Mouse (Mus musculus) fat pad, adult 2 months (tissue): ENCODE data around the gene Ccl24.
A peak's percentile ranks its signal among the peaks of the same experiment; 100 is the strongest.
"Not testable (repeated sequence)": the region's sequence is repeated elsewhere in the genome, so short reads cannot be mapped to it uniquely, and the experiment has no call there.

ENCODE experiments used
- DNase-seq: peaks from one replicate; pipeline ENCODE4 v3.0.0-alpha.2; 2011; ENCODE audit warnings: low read depth, low spot score; ENCODE audit errors: extremely low read depth

The Ccl24 gene

DNA sequence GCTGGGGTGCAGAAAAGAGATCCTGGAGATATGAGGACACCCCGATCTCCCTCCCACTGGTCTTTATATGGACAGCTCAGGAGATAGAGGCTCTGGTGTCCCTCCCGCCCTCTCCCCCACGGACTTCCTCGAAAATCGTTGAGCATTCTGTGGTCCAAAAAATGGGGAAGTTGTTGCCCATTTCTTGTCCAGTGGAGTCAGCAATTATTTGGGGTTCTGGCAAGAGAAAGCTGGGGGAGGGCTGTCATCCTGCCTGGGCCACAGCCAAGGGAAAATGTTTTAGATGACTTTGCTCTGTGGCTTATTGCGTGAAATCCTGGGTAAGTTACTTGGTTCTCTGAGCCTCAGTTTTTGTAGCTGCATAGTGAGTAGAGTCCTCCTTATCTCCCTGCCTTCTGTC, at the start of gene Ccl24:
Ccl24 (minus strand) TSS at position 44 of the 400 bp plus-strand sequence.
- DNase-seq, result no peak

DNA sequence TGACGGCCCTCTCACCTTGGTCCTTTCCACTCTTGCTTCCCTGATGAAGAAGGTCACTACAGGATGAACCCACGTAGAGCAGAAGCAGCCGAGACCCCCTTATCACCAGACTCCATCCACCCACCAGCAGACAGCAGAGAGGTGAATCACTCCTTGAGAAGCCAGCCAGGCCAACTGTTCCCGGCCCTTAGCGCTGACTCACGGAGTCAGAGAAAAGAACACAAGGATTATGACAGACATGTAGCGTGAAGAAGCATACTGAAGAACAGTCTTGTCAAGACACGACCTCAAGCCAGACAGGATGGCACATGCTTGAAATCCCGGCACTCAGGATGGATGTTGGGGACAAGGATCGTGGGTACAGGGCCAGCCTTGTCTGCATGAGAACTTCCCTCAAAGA, 48.9 kb upstream of the Ccl24 start:
- peak; percentile 78 for DNase-seq

DNA sequence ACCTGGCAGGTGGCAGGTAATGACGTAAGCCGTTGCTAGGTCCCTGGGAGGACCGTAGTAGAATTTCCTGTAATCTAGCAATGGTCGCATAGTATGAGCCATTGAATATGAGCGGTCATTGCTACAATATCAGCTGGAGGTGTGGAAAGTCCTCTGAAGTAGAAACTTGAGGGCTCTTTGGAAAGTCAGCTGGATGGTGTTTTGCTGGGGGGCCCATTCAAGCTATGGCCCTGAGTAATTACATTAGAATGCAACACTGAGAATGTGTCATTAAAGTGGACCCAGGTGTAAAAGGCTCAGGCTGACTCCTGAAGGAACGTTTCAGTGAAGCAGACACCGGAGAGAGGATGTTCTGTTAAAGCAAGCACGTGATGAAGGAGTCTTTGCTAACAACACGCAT, 47.7 kb upstream of the Ccl24 start:
- DNase-seq, result no peak

DNA sequence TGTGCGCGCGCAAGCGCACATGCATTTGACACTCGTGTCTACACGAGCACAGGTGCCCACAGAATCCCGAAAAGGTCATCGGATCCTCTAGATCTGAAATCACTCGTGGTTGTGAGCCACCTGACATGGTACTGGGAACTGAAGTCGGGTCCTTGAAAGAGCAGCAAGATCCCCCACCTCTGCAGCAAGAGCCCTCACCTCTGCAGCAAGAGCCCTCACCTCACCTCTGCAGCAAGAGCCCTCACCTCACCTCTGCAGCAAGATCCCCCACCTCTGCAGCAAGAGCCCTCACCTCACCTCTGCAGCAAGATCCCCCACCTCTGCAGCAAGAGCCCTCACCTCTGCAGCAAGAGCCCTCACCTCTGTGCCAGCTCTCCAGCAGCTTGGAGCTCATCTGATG, 46.9 kb upstream of the Ccl24 start:
- DNase-seq, result not testable (repeated sequence)

DNA sequence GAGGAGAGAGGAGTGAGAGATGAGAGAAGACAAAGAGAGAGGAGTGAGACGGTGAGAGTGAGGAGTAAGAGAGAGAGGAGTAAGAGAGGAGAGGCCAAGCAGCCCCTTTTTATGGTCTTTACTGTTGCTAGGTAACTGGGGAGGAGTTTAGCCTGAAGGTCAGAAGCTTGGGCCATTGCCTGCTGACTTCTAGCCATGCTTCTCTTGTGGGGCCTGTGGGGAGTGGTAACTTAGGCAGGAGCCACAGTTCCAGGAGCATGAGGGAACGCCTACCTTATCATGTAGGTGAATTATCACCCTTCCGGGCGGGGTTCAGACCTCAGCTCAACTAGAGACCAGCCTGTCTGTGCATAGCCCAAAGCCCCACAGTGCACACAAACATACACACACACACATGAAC, 36.9 kb upstream of the Ccl24 start:
- DNase-seq, result no peak

DNA sequence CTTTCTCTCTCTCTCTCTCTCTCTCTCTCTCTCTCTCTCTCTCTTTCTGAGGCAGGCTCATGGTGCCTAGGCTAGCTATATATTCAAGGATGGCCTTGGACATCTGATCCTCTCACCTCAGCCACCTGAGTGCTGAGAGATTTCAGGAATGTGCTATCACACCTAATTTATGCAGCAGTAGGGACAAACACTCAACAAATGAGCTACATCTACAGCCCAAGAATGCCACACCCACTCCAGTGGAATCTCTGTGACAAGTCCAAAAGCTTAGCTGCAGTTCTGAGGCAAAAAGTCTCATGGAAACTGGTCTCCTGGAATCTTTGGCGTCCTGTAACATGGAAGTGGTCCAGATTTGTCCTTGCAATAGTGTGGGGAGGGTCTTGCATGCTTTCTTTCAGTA, 34.7 kb upstream of the Ccl24 start:
- no peak for DNase-seq

DNA sequence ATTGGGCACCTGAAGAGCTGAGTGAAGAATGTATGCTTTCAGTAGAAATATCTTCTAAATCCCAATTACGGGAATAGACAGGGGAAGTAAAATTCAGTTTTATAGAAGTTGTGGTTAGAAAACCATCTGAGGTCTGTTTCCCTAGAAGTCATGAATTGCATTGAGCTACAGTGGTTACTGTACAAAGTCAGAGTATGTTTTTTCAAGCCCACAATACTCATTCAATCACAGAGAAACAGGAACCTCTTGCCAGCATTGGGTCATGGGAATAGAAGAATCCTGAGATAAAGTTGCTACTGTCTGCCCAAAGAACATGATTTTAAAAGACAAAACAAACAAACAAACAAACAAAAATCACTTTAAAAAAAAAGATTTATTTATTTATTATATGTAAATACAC, 33.9 kb upstream of the Ccl24 start:
- not testable (repeated sequence) for DNase-seq

DNA sequence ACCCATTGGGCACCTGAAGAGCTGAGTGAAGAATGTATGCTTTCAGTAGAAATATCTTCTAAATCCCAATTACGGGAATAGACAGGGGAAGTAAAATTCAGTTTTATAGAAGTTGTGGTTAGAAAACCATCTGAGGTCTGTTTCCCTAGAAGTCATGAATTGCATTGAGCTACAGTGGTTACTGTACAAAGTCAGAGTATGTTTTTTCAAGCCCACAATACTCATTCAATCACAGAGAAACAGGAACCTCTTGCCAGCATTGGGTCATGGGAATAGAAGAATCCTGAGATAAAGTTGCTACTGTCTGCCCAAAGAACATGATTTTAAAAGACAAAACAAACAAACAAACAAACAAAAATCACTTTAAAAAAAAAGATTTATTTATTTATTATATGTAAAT, 31.8 kb upstream of the Ccl24 start:
- DNase-seq, result not testable (repeated sequence)

DNA sequence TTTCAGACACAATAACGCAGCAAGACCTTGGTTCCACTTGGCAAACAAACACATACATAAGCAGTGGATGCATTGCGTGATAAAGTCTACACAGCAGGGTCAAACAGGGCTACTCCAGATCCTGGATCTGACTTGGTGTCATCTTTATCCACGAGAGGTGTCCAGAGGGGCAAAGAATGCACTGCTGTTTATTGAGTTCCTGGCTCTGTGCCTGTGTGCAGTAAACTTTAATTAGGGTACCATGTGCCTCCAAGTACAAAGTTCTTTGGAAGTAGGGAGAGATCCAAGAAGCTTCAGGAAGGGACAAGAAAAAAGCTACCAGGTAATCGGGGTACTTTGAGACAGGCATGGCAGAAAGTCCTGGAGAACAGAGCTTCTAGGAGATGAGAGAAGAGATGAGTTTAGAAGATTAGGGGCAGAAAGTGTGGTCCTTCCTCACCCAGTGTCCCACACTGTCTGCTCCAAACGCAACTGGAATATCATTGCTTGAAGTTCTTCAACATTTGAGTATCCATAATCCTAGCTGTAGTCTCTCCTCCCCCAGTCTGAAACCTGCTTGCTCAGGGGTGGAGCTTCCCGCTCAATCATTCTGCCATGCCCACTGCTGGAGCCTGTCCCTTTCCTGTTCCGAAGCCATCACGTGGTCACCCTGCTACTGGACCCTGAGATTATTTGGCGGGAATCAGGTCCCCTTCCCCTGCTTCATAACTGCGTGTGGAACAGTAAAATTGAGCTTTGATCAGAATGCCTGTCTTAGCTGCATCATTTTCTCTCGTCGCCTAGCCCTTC, 17.3 kb upstream of the Ccl24 start:
- no peak for DNase-seq

DNA sequence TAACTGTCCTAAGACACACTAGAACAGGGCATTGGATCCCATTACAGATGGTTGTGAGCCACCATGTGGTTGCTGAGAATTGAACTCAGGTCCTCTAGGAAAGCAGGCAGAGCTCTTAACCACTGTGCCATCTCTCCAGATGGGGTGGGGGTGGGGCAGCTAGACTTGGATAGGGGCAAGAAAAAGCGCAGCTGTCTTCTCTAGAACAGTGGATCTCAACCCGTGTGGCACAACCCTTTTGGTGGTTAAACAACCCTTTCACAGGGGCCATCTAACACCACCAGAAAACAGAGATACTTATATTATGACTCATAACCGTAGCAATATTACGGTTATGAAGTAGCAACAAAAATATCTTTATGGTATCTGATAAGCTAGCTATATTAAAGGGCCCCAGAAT, 14.9 kb upstream of the Ccl24 start:
- DNase-seq, result no peak

DNA sequence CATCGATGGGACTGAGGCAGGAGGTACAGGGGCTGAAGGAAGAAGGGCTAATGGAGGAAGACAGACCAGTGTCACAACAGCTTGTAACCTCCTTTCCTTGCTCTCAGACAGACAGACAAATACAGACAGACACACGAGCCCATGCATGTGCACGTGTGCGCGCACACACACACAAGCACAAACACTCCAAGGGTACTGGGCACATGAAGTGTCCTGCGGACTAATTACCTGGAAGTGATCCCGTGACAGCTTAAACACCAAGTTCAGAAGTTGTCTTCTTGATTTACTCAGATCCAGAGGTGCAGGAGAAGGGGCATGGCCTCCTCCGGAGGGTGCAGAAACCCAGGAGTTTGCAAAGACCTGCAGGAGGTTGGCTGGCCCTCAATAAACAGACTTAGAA, 12.8 kb upstream of the Ccl24 start:
- no peak for DNase-seq

DNA sequence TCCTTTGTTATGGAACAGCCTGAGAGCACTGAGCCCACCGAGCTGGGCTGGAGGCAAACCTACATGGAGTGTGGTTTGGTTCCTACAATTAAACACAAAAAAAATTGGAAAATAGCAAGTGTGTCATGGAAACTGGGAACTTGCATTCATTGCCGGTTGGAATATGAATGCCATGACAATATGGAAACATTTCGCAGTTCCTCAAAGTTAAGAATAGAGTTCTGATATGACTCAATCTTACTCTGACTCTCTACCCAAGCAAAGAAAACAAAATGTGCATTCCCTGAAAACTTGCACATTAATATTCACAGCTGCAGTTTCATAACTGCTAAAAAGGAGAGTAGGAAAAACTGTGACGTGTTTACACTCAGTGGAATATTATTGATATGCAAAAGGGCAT, 9.5 kb upstream of the Ccl24 start:
- DNase-seq, result no peak

DNA sequence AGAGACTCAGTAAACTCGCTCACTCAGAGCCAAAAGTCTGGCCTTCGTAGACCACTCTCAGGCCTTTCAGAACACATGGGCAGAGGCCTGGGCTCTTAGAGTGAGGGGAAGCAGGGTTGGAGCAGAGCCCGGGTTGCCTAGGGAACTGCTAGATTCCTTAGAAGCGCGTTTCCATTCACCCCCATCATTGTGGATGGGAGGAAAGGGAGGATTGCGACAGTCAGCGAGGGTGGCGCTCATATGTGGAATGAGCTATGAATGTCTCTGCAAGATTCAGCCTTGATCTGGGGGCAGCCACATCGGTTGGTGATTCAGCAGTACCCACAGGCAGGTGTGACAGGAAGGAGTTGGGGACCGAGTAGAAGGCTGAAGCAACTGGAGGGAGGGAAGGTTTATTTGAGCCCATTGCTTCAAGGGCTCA, 6.5 kb upstream of the Ccl24 start:
- DNase-seq, result no peak

DNA sequence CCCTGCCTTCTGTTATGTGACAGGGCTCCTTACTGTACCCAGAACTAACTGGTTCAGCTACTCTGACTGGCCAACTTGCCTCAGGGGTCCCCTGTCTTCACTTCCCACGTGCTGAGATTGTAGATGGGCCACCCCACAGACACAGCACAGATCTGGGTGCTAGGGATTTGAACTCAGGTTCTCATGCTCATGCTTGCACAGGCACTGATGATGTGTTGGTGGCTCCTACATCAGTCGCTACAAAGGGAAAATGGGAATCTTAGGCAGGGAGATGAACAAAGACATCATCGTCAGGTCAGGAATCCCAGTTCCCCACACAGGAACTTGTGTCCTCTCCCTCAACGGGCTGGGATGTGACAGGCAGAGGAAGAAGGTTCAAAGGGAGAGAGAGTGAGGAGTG, 3.2 kb upstream of the Ccl24 start:
- no peak for DNase-seq

DNA sequence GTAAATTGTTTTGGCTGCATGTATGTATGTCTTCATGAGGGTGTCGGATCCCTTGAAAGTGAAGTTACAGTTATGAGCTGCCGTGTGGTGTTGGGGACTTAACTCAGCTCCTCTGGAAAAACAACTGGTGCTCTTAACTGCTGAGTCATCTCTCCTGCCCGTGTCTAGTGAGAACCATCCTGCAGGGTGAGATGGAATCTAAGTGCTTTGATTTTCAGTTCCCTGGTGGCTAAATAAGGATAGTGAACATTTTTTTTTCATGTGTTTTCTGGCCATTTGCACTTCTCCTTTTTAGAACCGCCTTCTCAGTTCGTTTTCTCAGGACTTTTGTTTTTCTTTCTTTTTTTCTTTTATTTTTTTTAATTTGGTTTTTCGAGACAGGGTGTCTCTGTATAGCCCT, 4.2 kb downstream of the Ccl24 start:
- DNase-seq, result no peak

DNA sequence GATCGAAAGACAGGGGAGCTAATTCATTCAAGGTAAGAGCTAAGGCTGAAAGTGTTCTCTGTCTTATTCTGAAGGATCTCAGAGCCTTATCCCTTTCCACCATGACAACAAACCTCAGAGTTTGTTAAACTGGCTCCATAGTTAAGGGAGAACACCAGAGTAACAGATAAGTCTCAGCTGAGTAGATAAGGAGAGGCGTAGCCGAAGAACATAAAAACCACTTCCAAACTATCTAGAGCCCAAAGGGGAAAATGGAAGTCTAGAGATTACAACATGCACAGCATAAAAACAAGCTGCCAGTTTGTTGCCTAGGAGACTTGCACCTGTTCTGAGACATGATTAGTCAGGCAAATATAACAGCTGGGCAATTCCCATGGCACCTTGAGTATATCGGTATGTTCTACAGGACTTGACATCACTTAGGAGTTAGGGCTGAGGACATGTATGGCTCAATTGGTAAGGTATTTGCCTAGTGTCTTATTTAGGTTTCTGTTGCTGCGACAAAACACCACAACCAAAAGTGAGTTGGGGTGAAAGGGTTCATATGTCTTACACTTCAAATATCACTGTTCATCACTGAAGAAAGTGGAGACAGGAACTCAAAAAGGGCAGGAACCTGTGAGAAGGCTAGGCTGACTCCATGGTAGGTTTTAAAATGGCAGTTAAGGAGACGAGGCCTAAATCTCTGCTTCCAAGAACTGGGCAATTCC, 5.1 kb downstream of the Ccl24 start:
- DNase-seq, result no peak

DNA sequence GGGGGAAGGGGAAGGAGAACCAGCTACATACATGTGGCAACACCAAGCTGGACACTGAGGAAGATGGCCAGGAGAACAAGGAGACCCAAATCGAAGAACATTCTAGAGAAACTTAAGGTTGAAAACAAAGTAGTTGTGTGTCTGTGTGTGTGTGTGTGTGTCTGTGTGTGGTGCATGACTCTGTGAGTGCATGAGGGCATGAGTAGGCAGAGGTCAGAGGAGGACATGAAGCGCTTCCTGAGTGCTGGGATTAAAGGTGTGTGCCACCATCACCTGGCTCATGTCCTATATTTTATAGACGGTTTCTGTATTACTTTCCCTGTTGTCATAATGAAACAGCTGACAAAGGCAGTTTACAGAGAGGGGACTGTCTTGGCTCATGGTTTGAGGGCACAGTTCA, 9.4 kb downstream of the Ccl24 start, which contains the start of gene Ccl26:
Ccl26 (minus strand) TSS at position 101 of the 400 bp plus-strand sequence.
- DNase-seq, result no peak

DNA sequence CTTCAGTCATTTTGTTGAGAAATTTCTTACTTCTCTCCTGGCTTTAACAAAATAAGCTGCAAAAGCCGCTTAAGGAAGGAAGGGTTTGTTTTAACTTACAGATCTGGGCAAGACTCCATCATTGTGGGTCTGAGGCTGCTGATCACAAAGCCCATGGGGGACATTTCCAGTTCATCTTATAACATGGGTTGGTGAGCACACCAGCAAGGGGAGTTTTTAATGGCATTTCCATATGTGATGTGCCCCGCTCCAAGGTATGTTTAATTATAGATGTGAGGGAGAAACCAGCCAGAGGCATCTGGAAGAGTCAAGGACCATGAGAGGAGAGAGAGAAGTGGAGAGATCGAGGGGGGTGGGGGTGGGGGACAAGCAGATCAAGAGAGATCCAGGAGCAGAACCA, 15.2 kb downstream of the Ccl24 start:
- DNase-seq, result no peak

DNA sequence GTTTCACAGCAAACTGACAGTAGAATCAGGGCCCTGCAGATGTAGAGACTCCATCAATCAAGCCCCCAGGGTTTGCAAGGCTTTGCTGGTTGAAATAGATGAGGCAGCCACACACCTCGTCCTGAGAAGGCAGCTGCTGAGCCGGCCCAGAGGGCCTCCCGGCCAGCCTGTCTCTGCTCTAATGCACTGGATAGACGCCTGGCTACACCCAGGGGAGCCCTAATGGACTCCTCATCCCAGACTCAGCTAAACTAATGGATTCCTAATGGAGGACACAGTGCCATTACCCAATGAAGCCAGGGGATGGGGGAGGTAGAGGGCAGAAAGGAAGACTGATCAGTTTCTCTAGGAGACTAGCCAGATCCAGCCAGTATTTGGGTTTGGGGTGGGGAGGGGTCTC, 15.8 kb downstream of the Ccl24 start:
- no peak for DNase-seq

DNA sequence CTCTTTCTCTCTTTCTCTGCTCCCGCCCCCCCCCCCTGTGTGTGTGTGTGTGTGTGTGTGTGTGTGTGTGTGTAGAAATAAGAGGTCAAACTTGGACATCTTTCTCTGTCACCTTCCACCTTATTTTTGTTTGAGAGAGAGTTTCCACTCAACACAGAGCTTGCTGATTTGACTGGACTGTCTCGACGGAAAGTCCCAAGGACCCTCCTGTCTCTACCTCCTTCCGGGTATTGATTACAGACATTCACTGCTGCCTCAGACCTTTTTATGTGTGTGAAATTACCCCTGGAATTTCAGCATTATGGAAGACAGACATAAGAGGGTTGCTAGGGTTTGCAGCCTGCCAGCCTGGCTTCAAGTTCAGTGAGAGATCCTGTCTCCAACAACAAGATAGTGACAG, 16.6 kb downstream of the Ccl24 start:
- no peak for DNase-seq

DNA sequence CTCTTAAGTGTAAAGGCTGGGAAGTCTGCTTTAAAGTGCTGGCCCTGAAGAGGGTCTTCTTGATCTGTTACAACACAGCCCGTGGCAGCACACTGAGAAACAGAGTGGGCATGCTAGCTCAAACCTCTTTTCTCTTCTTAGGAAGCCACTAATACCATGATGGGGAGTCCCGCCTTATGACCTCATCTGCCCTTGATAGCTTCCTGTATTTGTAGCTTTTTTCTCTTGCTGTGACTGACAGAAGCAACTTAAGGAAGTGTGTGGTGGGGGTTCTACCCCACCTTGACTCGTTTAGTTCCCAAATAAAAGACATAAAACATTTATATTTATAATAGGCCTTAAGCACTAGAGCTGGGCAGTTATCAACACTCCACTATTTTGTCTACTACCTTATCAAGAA, 21.3 kb downstream of the Ccl24 start:
- no peak for DNase-seq

DNA sequence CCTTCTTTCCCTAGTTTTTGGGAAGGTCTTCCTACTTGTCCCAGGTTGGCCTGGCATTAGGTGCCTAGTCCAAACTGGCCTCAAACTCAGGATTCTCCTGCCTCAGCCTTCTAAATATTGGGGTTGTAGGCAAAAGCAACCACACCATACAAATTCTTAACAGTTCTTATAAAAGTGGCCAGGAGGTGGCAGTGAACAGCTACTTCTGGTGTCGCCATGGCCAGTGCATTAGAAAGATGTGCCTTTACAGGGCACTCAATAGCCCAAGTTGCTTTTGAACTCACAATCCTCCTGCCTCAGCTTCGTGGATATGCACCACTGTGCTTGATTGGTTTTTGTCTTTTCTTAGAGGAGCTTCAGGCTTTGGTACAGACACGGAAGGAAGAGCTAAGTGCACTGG, 21.9 kb downstream of the Ccl24 start:
- DNase-seq, result no peak

DNA sequence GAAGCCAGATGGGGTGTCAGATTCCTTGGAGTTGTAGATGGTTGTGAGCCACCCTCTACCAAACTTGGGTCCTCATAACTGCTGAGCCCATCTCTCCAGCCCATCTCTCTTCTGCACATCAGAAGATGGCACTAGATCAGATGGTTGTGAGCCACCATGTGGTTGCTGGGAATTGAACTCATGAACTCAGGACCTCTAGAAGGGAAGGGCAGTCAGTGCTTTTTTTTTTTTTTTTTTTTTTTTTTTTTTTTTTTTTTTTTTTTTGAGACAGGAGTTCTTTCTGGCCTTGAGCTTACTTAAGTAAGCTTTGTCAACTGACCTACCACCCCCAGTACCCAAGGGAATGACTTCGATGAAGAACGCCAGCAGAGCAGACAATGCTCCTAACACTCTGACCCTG, 24.9 kb downstream of the Ccl24 start:
- DNase-seq, result no peak
